Mouse (Mus musculus): ENCODE results near the gene Pstpip1.

DNA sequence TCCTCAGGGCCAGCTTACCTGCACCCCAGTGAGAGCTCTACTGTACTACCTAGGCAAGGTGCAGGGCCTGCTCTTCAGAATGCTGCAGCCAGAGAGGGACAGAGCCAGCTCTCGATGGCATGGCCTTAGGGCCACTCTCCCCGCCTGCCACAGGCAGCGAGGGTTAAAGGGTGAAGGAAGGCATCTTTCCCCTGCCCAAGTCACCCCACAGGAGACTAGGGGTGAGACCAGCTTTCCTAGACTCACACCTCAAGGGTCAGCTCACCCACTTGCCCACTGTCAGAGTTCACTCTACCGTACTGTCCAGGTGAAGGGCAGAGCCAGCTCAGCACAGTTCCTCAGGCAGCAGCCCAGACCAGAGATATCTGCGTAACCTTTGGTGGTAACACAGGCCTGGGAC, 27.4 kb upstream of the Pstpip1 start:
- TF ChIP-seq CTCF (IDR thresholded peaks at IDR 0.05; ENCODE audit: insufficient read depth, low read length) (no peak), POLR2A (IDR thresholded peaks at IDR 0.05; ENCODE audit: borderline replicate concordance, extremely low read depth, low read depth, low read length) (no peak)
